Mouse (Mus musculus) limb, embryonic 11.5 days (tissue): ENCODE data around the gene Kif19a. TPM values are rescaled to one million over a fixed set of nuclear protein-coding genes. Genes with fewer than 3 reads are reported as not detected.
A peak's percentile ranks its signal among the peaks of the same experiment; 100 is the strongest.

ENCODE experiments used
- ATAC-seq: fragments of 200-750 bp; cut with Nextera tagmentation; 2 replicates; pipeline ENCODE4 v1.8.0; 2017; ENCODE audit warnings: low read depth; ENCODE audit not compliant: insufficient number of reproducible peaks, low FRiP score, low TSS enrichment
- DNase-seq: peaks from one replicate; pipeline ENCODE4 v3.0.0-alpha.2; 2015; ENCODE audit warnings: low spot score
- H3K27ac ChIP-seq: fragments of 300-500 bp; sonication (generic); replicated peaks from 2 replicates; pipeline ENCODE4 v1.5.1; 2014; ENCODE audit warnings: low read depth, mild to moderate bottlenecking, low read length
- H3K27me3 ChIP-seq: fragments of 300-500 bp; sonication (generic); 2 replicates; pipeline ENCODE4 v1.6.1; 2014; ENCODE audit warnings: mild to moderate bottlenecking, low read length, mixed read lengths; ENCODE audit not compliant: control insufficient read depth, insufficient read depth
- H3K36me3 ChIP-seq: fragments of 300-500 bp; sonication (generic); 2 replicates; pipeline ENCODE4 v1.6.1; 2014; ENCODE audit warnings: mild to moderate bottlenecking, low read length, moderate library complexity, mixed read lengths; ENCODE audit not compliant: control insufficient read depth, insufficient read depth
- H3K4me1 ChIP-seq: fragments of 300-500 bp; sonication (generic); 2 replicates; pipeline ENCODE4 v1.6.1; 2014; ENCODE audit warnings: low read length, mixed read lengths; ENCODE audit not compliant: control insufficient read depth, insufficient read depth
- H3K4me2 ChIP-seq: fragments of 300-500 bp; sonication (generic); 2 replicates; pipeline ENCODE4 v1.6.1; 2014; ENCODE audit warnings: low read depth, mild to moderate bottlenecking, moderate library complexity; ENCODE audit not compliant: severe bottlenecking
- H3K4me3 ChIP-seq: fragments of 300-500 bp; sonication (generic); 2 replicates; pipeline ENCODE4 v1.5.1; 2014; ENCODE audit warnings: low read depth, low read length
- H3K9ac ChIP-seq: fragments of 300-500 bp; sonication (generic); 2 replicates; pipeline ENCODE4 v1.6.1; 2014; ENCODE audit warnings: mild to moderate bottlenecking, low read length
- H3K9me3 ChIP-seq: fragments of 300-500 bp; sonication (generic); 2 replicates; pipeline ENCODE4 v1.6.1; 2016; ENCODE audit warnings: low read length; ENCODE audit not compliant: control insufficient read depth
- WGBS: fragments of 180-500 bp; shearing (Covaris S2); extraction: QIAGEN DNeasy Blood & Tissue Kit; methylation state at CpG from one replicate; pipeline ENCODE4 v1.1.7; 2014; 5-methylcytosine and 5-hydroxymethylcytosine counted together
- polyA plus RNA-seq: library from polyadenylated mRNA; unstranded; fragments of >200 nt; fragmentation: Nextera tagmentation; extraction: Ambion mirVana; gene quantifications from 2 replicates; pipeline ENCODE4 v1.2.1, GENCODE M21; 2014

Gene Kif19a
- polyA plus RNA-seq, 1 experiment from 2014 or later, result 0.15 TPM

- DNase-seq (no peak), ATAC-seq (no peak)
- no peak overlapping the region for H3K9ac ChIP-seq
- H3K9me3 ChIP-seq, result no peaks in the 10 kb centered on the region
- H3K27me3 ChIP-seq, result 0 out of 2 replicates have a peak, but pooled peaks cover 2% of the 10 kb centered on the region
- H3K27ac ChIP-seq, result no peak overlapping the region
- H3K4me3 ChIP-seq, result no peak overlapping the region
- no peaks in the 10 kb centered on the region for H3K4me1 ChIP-seq
- H3K36me3 ChIP-seq, result no peaks in the 10 kb centered on the region
- WGBS, result 54% methylated on average over 6 of the region's 6 CpGs
- no peak overlapping the region for H3K4me2 ChIP-seq
These were observed 23.7 kb upstream of the Kif19a start for GRCm38 (mm10) chr11:114741451-114741850.

- no peaks in the 10 kb centered on the region for H3K9me3 ChIP-seq
- H3K36me3 ChIP-seq, result no peaks in the 10 kb centered on the region
- H3K4me3 ChIP-seq, result no peak overlapping the region
- H3K27ac ChIP-seq, result no peak overlapping the region
- 1% methylated on average over 12 of the region's 12 CpGs for WGBS
- DNase-seq (peak; percentile 97), ATAC-seq (no peak)
- H3K4me2 ChIP-seq, result no peak overlapping the region
- no peaks in the 10 kb centered on the region for H3K4me1 ChIP-seq
- H3K9ac ChIP-seq, result no peak overlapping the region
- 0 out of 2 replicates have a peak, but pooled peaks cover 2% of the 10 kb centered on the region for H3K27me3 ChIP-seq
These were observed 20.1 kb upstream of the Kif19a start for GRCm38 (mm10) chr11:114745134-114745533.

GRCm38 (mm10) chr11:114747564-114748138 lies 17.5 kb upstream of the Kif19a start:
- Histone ChIP-seq H3K4me1 (no peaks in the 10 kb centered on the region), H3K4me3 (no peak overlapping the region), H3K9me3 (no peaks in the 10 kb centered on the region), H3K36me3 (no peaks in the 10 kb centered on the region), H3K9ac (no peak overlapping the region), H3K27ac (no peak overlapping the region), H3K4me2 (no peak overlapping the region), H3K27me3 (0 out of 2 replicates have a peak, but pooled peaks cover 2% of the 10 kb centered on the region)
- ATAC-seq (no peak), DNase-seq (no peak)
- WGBS, result 71% methylated on average over 12 of the region's 12 CpGs

GRCm38 (mm10) chr11:114769911-114770310 lies 4.7 kb downstream of the Kif19a start:
- ATAC-seq, result no peak

GRCm38 (mm10) chr11:114771896-114772295 lies 6.7 kb downstream of the Kif19a start:
- ATAC-seq (no peak), DNase-seq (no peak)
- H3K27me3 ChIP-seq, result no peaks in the 10 kb centered on the region; the same call in 1 of the 2 replicates

More at GRCm38 (mm10) chr11:114769911-114770310, 4.7 kb downstream of the Kif19a start:
- DNase-seq, result no peak
- no peaks in the 10 kb centered on the region for H3K9me3 ChIP-seq
- no peak overlapping the region for H3K4me2 ChIP-seq
- H3K27me3 ChIP-seq, result peaks cover 17% of the 10 kb centered on the region
- WGBS, result 69% methylated on average over 6 of the region's 6 CpGs
- H3K9ac ChIP-seq, result no peak overlapping the region
- peaks cover 1% of the 10 kb centered on the region; the same call in 1 of the 2 replicates for H3K4me1 ChIP-seq
- H3K4me3 ChIP-seq, result no peak overlapping the region
- H3K36me3 ChIP-seq, result no peaks in the 10 kb centered on the region
- no peak overlapping the region for H3K27ac ChIP-seq

GRCm38 (mm10) chr11:114780076-114780475 lies 14.9 kb downstream of the Kif19a start:
- Histone ChIP-seq H3K4me2 (no peak overlapping the region), H3K27me3 (peaks cover 6% of the 10 kb centered on the region), H3K9me3 (no peaks in the 10 kb centered on the region), H3K36me3 (no peaks in the 10 kb centered on the region), H3K9ac (no peak overlapping the region), H3K27ac (no peak overlapping the region), H3K4me3 (no peak overlapping the region), H3K4me1 (no peaks in the 10 kb centered on the region)
- ATAC-seq (no peak), DNase-seq (no peak)
- 52% methylated on average over 9 of the region's 9 CpGs for WGBS

More at GRCm38 (mm10) chr11:114771896-114772295, 6.7 kb downstream of the Kif19a start:
- no peaks in the 10 kb centered on the region for H3K4me1 ChIP-seq
- no peak overlapping the region for H3K27ac ChIP-seq
- no peaks in the 10 kb centered on the region for H3K9me3 ChIP-seq
- H3K4me2 ChIP-seq, result no peak overlapping the region
- H3K9ac ChIP-seq, result no peak overlapping the region
- H3K4me3 ChIP-seq, result no peak overlapping the region
- WGBS, result 62% methylated on average over 2 of the region's 2 CpGs
- H3K36me3 ChIP-seq, result no peaks in the 10 kb centered on the region

- Histone ChIP-seq H3K4me2 (peak overlapping the region; percentile 33; the same call in 1 of the 2 replicates), H3K27ac (no peak overlapping the region), H3K9ac (no peak overlapping the region), H3K9me3 (no peaks in the 10 kb centered on the region), H3K36me3 (no peaks in the 10 kb centered on the region), H3K27me3 (peaks cover 62% of the 10 kb centered on the region), H3K4me3 (peak overlapping the region; percentile 16; the same call in 1 of the 2 replicates), H3K4me1 (peaks cover 2% of the 10 kb centered on the region; the same call in 1 of the 2 replicates)
- no peak for ATAC-seq
- 42% methylated on average over 10 of the region's 10 CpGs for WGBS
- no peak for DNase-seq
These were observed 20.7 kb downstream of the Kif19a start for GRCm38 (mm10) chr11:114785892-114786291.

- Histone ChIP-seq H3K4me1 (peaks cover 4% of the 10 kb centered on the region; the same call in 1 of the 2 replicates), H3K4me2 (peak overlapping the region; percentile 33), H3K36me3 (no peaks in the 10 kb centered on the region), H3K27ac (no peak overlapping the region), H3K9ac (no peak overlapping the region), H3K9me3 (no peaks in the 10 kb centered on the region), H3K4me3 (peak overlapping the region; percentile 16; the same call in 1 of the 2 replicates), H3K27me3 (peaks cover 66% of the 10 kb centered on the region)
- DNase-seq (peak; percentile 53), ATAC-seq (no peak)
- 2% methylated on average over 43 of the region's 43 CpGs for WGBS
These were observed 21.1 kb downstream of the Kif19a start for GRCm38 (mm10) chr11:114786326-114786725.
